Mouse (Mus musculus): ENCODE results near the gene Tigd4.

GRCm38 (mm10) chr3:84637890-84638578 lies 44.7 kb downstream of the Tigd4 start:
- no peak for TF ChIP-seq POLR2A (IDR thresholded peaks at IDR 0.05; ENCODE audit: borderline replicate concordance, low read depth, low read length)
- no peak for TF ChIP-seq CTCF (IDR thresholded peaks at IDR 0.05; ENCODE audit: low read depth, low read length)
